Mouse (Mus musculus): ENCODE results near the gene Wdr95. TPM values are rescaled to one million over a fixed set of nuclear protein-coding genes. Genes with fewer than 3 reads are reported as not detected.

Wdr95 gene
- total and polyA plus RNA-seq, 3 experiments: 0.29 TPM; not detected in 2

- 65% methylated on average over 9 of the region's 9 CpGs for WGBS
- H3K36me3 ChIP-seq (ENCODE audit: control insufficient read depth, insufficient read depth, low read length): no peaks in the 10 kb centered on the region
- intact Hi-C loops (cut with DNase I): no loop called here
- no peaks in the 10 kb centered on the region for H3K27me3 ChIP-seq (ENCODE audit: control insufficient read depth, insufficient read depth, low read length)
- H3K4me3 ChIP-seq: no peak overlapping the region
- TF ChIP-seq EP300 (IDR thresholded peaks at IDR 0.05; ENCODE audit: insufficient read depth, low read depth, low read length) (no peak), CTCF (IDR thresholded peaks at IDR 0.05) (no peak), POLR2A (IDR thresholded peaks at IDR 0.05; ENCODE audit: insufficient read depth, low read depth, low read length) (no peak)
- H3K9ac ChIP-seq (ENCODE audit: low read depth, low read length): no peak overlapping the region
- no peak for DNase-seq
- no peaks in the 10 kb centered on the region for H3K79me2 ChIP-seq (replicated peaks; ENCODE audit: control insufficient read depth, insufficient read depth, low read length)
- no peak overlapping the region for H3K27ac ChIP-seq
- H3K4me1 ChIP-seq (ENCODE audit: control insufficient read depth, insufficient read depth, low read length): no peaks in the 10 kb centered on the region
Observed at GRCm38 (mm10) chr5:149658741-149659413, 130.4 kb downstream of the Wdr95 start.

GRCm38 (mm10) chr5:149659414-149659780 is 130.9 kb downstream of the Wdr95 start:
- no peak for TF ChIP-seq POLR2A (IDR thresholded peaks at IDR 0.05; ENCODE audit: insufficient read depth, low read depth, low read length)
- TF ChIP-seq EP300 (IDR thresholded peaks at IDR 0.05; ENCODE audit: insufficient read depth, low read depth, low read length): no peak
- TF ChIP-seq CTCF (IDR thresholded peaks at IDR 0.05): no peak
- WGBS: 39% methylated on average over 9 of the region's 9 CpGs
- DNase-seq: no peak
- Histone ChIP-seq H3K79me2 (replicated peaks; ENCODE audit: control insufficient read depth, insufficient read depth, low read length) (no peaks in the 10 kb centered on the region), H3K27ac (no peak overlapping the region), H3K4me1 (ENCODE audit: control insufficient read depth, insufficient read depth, low read length) (no peaks in the 10 kb centered on the region), H3K36me3 (ENCODE audit: control insufficient read depth, insufficient read depth, low read length) (no peaks in the 10 kb centered on the region), H3K27me3 (ENCODE audit: control insufficient read depth, insufficient read depth, low read length) (no peaks in the 10 kb centered on the region), H3K4me3 (no peak overlapping the region), H3K9ac (ENCODE audit: low read depth, low read length) (no peak overlapping the region)
- intact Hi-C loops (cut with DNase I): no loop called here

GRCm38 (mm10) chr5:149661428-149661827 is 132.9 kb downstream of the Wdr95 start:
- intact Hi-C loops (cut with DNase I): no loop called here

More at GRCm38 (mm10) chr5:149661428-149661827, 132.9 kb downstream of the Wdr95 start:
- 82% methylated on average over 6 of the region's 6 CpGs for WGBS
- Histone ChIP-seq H3K4me1 (ENCODE audit: control insufficient read depth, insufficient read depth, low read length) (no peaks in the 10 kb centered on the region), H3K9ac (ENCODE audit: low read depth, low read length) (no peak overlapping the region), H3K36me3 (ENCODE audit: control insufficient read depth, insufficient read depth, low read length) (no peaks in the 10 kb centered on the region), H3K79me2 (replicated peaks; ENCODE audit: control insufficient read depth, insufficient read depth, low read length) (no peaks in the 10 kb centered on the region), H3K27me3 (ENCODE audit: control insufficient read depth, insufficient read depth, low read length) (no peaks in the 10 kb centered on the region), H3K4me3 (no peak overlapping the region), H3K27ac (no peak overlapping the region)
- TF ChIP-seq EP300 (IDR thresholded peaks at IDR 0.05; ENCODE audit: insufficient read depth, low read depth, low read length) (no peak), POLR2A (IDR thresholded peaks at IDR 0.05; ENCODE audit: insufficient read depth, low read depth, low read length) (no peak), CTCF (IDR thresholded peaks at IDR 0.05) (no peak)
- DNase-seq: no peak

Other genes with a start within 250 kb of the Wdr95 start
- gene Medag, start 116.9 kb upstream of the Wdr95 start, total RNA-seq (2021): 10 to 100 TPM; 12.3 to 12.5 TPM
- 6.7 and 10.9 TPM in 2 replicates for gene Medag, start 116.9 kb upstream of the Wdr95 start, polyA plus RNA-seq (2012; rRNA removed)
- gene Tex26, start 89.0 kb upstream of the Wdr95 start, total RNA-seq (2021): not detected
- gene Tex26, start 89.0 kb upstream of the Wdr95 start, polyA plus RNA-seq (2012; rRNA removed): not detected in 2 replicates
- gene Hsph1, start 107.7 kb downstream of the Wdr95 start, total RNA-seq (2021): 10 to 100 TPM; 62.1 to 75.7 TPM
- 12.6 and 14.7 TPM in 2 replicates for gene Hsph1, start 107.7 kb downstream of the Wdr95 start, polyA plus RNA-seq (2012; rRNA removed)
- 1 to 10 TPM; 4.9 to 6.4 TPM for gene B3glct, start 149.6 kb downstream of the Wdr95 start, total RNA-seq (2021)
- gene B3glct, start 149.6 kb downstream of the Wdr95 start, polyA plus RNA-seq (2012; rRNA removed): 4.6 and 5.2 TPM in 2 replicates

Data from heart, adult 2 months (tissue).